Mouse (Mus musculus) thymus, adult 18-20 months (tissue): ENCODE data around the gene Rhox2h.
"Not testable (repeated sequence)": the region's sequence is repeated elsewhere in the genome, so short reads cannot be mapped to it uniquely, and the experiment has no call there.

Experiments used
- DNase-seq, 2 experiments: peaks; one replicate each; pipeline ENCODE4 v3.0.0; 2022; ENCODE audit warnings: mixed read lengths in 2 of 2

Rhox2h gene

GRCm38 (mm10) chrX:37673177-37673576 lies at the start of gene Rhox2h:
TSS of gene Rhox2h (minus strand) at chrX:37673277.
- DNase-seq = not testable (repeated sequence)

GRCm38 (mm10) chrX:37701821-37702387 lies 28.8 kb upstream of the Rhox2h start:
- no peak for DNase-seq

DNA sequence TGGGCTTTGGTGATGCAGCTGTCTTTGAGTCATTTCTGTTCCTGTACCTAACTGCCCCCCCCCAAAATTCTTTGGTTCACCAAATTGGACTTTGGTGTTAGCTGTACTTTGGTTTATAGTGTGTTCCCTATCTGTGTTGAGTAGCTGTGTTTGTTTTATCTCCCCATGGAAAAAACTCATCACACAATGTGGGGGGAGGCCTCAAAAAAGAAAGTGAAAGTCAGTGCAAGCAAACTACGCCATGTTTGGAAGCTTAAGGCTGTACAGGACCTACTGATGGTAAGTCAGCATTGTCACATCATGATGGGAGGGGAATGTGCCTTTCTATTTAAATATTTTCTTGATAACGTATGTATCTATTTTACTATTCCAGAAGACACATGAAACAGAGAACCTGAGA lies 19.2 kb upstream of the Rhox2h start:
- no peak for DNase-seq

GRCm38 (mm10) chrX:37683031-37683715 lies 10.1 kb upstream of the Rhox2h start:
- no peak for DNase-seq

GRCm38 (mm10) chrX:37668664-37669063 lies 4.4 kb downstream of the Rhox2h start, which contains the start of gene Rhox3h:
TSS of gene Rhox3h (minus strand) at chrX:37668764.
- DNase-seq = not testable (repeated sequence)

GRCm38 (mm10) chrX:37651227-37651626 lies 21.9 kb downstream of the Rhox2h start, which contains the start of gene Rhox4g:
TSS of gene Rhox4g (minus strand) at chrX:37651327.
- DNase-seq = not testable (repeated sequence)

GRCm38 (mm10) chrX:37643370-37643769 lies 29.7 kb downstream of the Rhox2h start, which contains the start of gene Rhox2g:
TSS of gene Rhox2g (minus strand) at chrX:37643470.
- DNase-seq = not testable (repeated sequence)

- not testable (repeated sequence) for DNase-seq
Observed at GRCm38 (mm10) chrX:37628512-37628911, 44.6 kb downstream of the Rhox2h start, which contains the start of gene Rhox3g. TSS of gene Rhox3g (minus strand) at chrX:37628612.
